Mouse (Mus musculus) mature B cell (primary cell): ENCODE results near the gene Rab26.

ENCODE experiments used
- in situ Hi-C: fragments of 300-500 bp; cut with MboI; formaldehyde crosslinking; loops from 2 replicates; pipeline ENCODE4 v1.14.3; 2019

Gene Rab26

DNA sequence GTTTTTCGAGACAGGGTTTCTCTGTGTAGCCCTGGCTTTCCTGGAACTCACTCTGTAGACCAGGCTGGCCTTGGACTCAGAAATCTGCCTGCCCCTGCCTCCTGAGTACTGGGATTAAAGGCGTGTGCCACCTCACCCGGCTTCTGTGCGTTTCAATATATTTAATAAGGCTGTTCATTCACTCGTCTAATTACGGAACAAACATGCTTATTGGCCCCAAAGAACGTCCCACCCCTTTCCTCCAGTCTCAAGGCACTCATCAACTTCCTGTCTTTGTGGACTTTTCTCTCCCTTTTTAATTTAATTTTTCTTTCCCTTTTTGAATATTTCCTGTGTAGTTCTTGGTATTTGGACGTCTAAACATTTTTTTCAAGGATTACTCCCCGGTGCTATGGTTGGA lies 14.4 kb upstream of the Rab26 start:
- in situ Hi-C loops = loop anchor here (10.0 kb wide), 1 partner anchor 86 kb away; the partner anchor contains the start of genes Nthl1 and Tsc2

DNA sequence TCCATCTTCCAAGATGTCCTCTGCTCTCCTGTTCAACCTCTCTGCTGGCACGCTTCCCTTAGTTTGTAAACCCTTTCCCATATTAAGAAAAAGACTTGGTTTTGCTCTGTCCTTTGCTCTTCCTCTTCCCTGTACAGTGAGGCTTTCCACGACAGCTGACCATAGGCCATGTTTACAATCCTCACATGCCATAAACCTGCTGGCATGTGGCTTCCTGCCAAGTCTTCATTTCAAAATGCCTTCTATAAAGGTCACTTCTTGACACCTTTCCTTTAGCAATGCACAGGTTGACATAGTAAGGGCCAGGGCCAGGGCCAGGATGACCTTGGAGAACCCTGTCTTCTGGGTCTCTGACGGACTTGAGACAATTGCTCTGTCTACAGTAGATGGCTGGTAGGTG lies 12.2 kb upstream of the Rab26 start:
- in situ Hi-C loops = loop anchor here (10.0 kb wide), 1 partner anchor 89 kb away; the partner anchor contains the start of genes Nthl1 and Tsc2

DNA sequence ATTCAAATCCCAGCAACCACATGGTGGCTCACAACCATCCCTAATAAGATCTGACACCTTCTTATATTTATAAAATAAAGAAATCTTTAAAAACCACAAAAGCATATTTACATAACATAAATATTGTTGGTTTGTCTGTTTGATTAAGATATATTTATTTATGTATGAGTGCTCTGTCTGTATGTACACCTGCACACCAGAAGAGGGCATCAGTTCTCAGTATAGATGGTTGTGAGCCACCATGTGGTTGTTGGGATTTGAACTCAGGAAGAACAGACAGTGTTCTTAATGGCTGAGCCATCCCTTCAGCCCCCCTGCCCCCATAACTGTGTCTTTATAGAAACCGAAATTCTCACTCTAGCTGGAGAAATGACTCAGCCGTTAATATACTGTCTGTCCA lies 11.2 kb upstream of the Rab26 start:
- in situ Hi-C loops = loop anchor here (10.0 kb wide), 1 partner anchor 90 kb away; the partner anchor contains the start of genes Nthl1 and Tsc2

DNA sequence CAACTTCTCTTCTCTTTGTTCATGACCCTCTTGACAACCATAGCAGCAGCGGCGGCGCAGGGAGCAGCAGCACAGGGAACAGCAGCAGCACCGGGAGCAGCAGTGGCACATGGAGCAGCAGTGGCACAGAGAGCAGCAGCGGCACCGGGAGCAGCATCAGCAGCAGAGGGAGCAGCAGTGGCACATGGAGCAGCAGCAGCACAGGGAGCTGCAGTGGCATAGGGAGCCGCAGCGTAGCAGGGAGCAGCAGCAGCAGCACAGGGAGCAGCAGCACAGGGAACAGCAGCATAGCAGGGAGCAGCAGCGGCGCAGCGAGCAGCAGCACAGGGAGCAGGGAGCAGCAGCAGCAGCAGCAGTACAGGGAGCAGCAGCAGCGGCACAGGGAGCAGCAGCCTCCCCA lies 10.6 kb upstream of the Rab26 start:
- in situ Hi-C loops = loop anchor here (10.0 kb wide), 1 partner anchor 90 kb away; the partner anchor contains the start of genes Nthl1 and Tsc2

GRCm38 (mm10) chr17:24540375-24540774 lies 6.4 kb upstream of the Rab26 start:
- in situ Hi-C loops = loop anchor here (10.0 kb wide), 1 partner anchor 94 kb away; the partner anchor contains the start of genes Nthl1 and Tsc2

- in situ Hi-C loops = loop anchor here (10.0 kb wide), 1 partner anchor 116 kb away; the partner anchor contains the start of genes Npw and Slc9a3r2
These were observed 4.9 kb upstream of the Rab26 start for GRCm38 (mm10) chr17:24538950-24539349.

- in situ Hi-C loops = loop anchor here (10.0 kb wide), 1 partner anchor 117 kb away; the partner anchor contains the start of genes Npw and Slc9a3r2
These were observed 3.5 kb upstream of the Rab26 start for GRCm38 (mm10) chr17:24537536-24537935.

- in situ Hi-C loops = loop anchor here (10.0 kb wide), 1 partner anchor 120 kb away; the partner anchor contains the start of genes Npw and Slc9a3r2
These were observed 1.3 kb upstream of the Rab26 start for GRCm38 (mm10) chr17:24535300-24535699.

GRCm38 (mm10) chr17:24533099-24533992 lies 664 bp downstream of the Rab26 start:
- in situ Hi-C loops = loop anchor here (10.0 kb wide), 1 partner anchor 121 kb away; the partner anchor contains the start of genes Npw and Slc9a3r2

DNA sequence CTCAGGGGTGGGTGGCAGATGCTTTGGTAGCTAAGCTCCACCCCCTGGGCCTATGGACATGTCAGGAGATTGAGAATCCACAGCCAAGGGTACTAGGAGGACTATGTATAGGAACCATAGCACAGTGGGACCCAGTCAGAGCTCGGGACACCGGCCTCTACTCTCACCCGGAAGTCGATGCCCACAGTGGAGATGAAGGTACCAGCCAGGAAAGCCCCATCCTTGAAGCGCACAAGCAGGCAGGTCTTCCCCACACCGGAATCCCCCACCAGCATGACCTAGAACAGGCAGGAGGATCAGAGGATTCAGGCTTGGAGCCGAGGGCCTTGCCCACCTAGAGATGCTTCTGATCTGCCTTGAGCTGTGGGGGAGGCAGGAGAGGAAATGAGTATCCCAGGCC lies 2.0 kb downstream of the Rab26 start:
- in situ Hi-C loops = loop anchor here (10.0 kb wide), 1 partner anchor 123 kb away; the partner anchor contains the start of genes Npw and Slc9a3r2

- in situ Hi-C loops = loop anchor here (10.0 kb wide), 1 partner anchor 124 kb away; the partner anchor contains the start of genes Npw and Slc9a3r2
These were observed 2.9 kb downstream of the Rab26 start for GRCm38 (mm10) chr17:24531064-24531463.

- in situ Hi-C loops = loop anchor here (10.0 kb wide), 1 partner anchor 124 kb away; the partner anchor contains the start of genes Npw and Slc9a3r2
These were observed 3.5 kb downstream of the Rab26 start for GRCm38 (mm10) chr17:24530361-24531050.

GRCm38 (mm10) chr17:24529883-24530282 lies 4.1 kb downstream of the Rab26 start:
- in situ Hi-C loops = loop anchor here (10.0 kb wide), 1 partner anchor 125 kb away; the partner anchor contains the start of genes Npw and Slc9a3r2

DNA sequence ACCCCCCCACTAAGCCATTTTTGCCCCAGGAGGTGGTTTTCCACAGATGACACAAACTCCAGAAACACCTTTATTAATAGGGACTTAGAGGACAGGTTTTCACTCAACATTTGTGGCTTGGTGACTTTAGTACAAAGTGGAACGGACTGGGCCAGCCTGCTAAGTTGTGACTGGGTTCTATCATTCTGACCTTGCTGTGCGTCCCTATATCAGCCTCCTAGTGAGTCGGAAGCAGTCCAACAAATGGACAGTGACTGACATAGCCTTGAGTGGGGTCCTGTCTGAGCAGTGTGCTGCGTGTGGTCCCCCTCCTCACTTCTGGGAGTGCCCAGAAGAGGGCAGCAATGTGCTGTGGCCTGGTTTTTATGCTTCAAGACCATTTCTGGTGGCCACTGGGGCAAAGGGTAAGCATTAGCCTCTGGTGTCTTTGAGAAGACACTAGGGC lies 5.0 kb downstream of the Rab26 start:
- in situ Hi-C loops = no loop called here

DNA sequence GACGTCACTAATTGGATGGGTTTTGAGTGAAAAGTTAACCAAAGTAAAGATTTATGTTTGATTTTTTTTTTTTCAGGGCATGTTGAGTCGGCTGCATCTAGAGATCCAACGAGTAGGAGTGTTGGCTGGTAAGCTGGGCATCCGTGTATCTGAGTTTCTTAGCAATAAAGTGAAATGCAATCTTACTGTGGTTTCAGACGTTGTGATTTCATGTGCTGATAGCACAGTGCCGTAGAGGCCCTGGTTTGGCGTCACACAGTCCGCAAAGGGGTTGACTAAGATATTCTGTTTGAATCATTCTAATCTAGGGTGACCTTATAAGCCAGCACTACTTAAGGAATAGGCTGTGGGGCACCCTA lies 5.5 kb downstream of the Rab26 start:
- in situ Hi-C loops = no loop called here

DNA sequence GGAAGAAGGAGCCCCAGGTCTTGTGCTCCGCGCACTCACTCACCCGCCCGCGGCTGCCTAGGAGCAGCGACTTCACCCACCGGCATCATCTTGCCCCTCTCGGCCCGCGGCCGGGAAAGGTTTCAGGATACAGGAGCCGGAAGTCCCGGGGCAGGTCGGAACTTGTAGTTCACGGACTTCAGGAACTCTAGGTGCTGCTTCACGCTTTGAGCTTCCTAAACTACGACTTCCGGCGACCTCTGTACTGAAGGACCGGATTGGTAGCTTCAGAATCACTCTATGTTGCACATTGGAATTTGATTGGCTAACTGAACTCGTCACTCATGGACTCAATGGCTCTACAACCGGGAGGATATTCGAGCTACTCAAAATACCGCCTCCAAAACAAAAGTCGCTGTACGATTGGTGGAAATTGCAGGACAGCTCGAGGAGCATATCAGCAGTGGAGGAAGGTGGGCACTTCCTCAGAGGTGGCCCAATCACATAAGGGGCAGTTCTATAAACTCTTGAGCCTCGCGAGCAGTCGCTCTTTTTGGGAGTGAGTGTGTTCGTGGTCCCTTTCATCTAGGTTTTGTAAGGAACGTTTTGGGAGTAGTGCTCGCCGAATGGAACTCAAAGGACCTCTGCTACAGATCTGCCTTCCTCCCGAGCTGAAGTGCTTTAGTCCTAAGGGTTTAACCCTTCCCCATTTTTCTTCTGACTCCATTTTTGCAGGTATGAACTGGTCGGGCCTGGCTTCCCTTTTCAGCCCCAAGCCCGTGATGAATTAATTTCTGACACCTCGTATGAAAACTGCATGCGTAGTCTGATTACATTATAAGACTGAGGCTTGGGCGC lies 6.1 kb downstream of the Rab26 start, which contains the start of gene Traf7:
Gene Traf7, minus strand, starts transcription at position 216 of the 837 bp plus-strand sequence.
- in situ Hi-C loops = no loop called here

GRCm38 (mm10) chr17:24527315-24527714 lies 6.7 kb downstream of the Rab26 start:
- in situ Hi-C loops = no loop called here

GRCm38 (mm10) chr17:24524734-24525133 lies 9.3 kb downstream of the Rab26 start:
- in situ Hi-C loops = no loop called here

- in situ Hi-C loops = no loop called here
These were observed 13.6 kb downstream of the Rab26 start for GRCm38 (mm10) chr17:24520450-24520849.
